Mouse (Mus musculus) adipocyte (in vitro differentiated cells): ENCODE measurements around the gene Thop1.

Experiments
- DNase-seq: peaks from one replicate; pipeline ENCODE4 v3.0.0-alpha.2; 2016; ENCODE audit warnings: low spot score

Gene Thop1

DNA sequence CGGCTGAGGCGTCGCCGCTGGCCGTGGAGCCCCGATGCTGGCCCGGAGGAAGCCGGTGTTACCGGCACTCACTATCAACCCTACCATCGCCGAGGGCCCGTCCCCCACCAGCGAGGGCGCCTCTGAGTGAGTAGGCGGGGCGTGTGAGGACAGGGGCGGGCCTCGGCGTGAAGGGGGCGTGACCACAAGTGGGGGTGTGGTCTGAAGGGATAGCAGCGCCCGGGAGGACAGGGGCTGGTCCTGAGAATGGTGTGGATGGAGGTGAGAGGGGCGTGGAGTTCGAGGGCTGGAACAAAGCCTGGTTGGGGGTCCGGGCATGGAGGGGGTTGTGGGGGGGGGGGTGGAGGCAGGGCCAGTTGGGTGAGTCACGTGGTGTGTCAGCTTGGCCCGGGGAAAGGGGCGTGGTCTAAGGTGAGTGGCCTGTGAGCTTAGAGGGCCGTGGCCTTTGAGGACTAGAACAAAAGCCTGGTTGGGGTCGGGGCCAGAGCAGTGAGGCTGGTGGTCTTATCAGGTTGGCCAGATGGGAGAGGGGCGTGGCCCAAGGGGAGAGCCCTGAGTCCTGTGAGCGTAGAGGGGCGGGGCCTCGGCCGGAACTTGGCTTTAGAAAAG is 36.4 kb downstream of the Thop1 start:
- DNase-seq: peak; percentile 84

DNA sequence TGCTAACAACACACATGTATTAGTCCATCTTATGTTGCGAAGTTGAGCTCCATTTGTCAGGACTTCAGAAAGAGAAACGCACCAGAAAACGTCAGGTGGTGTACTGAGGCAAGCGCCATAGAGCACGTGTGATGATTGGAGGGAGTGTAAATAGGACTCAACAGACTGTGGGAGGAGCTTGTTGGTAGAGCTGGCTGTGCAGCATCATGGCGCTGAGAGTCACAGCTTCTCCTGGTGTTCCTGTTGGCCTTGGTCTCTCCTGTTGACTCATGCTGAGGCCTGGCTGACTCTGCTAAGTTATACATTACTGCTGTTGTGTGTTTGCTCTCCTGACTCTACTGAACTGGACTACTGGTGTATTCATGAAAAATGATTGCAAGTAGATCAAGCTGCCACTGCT is 43.1 kb downstream of the Thop1 start:
- no peak for DNase-seq

DNA sequence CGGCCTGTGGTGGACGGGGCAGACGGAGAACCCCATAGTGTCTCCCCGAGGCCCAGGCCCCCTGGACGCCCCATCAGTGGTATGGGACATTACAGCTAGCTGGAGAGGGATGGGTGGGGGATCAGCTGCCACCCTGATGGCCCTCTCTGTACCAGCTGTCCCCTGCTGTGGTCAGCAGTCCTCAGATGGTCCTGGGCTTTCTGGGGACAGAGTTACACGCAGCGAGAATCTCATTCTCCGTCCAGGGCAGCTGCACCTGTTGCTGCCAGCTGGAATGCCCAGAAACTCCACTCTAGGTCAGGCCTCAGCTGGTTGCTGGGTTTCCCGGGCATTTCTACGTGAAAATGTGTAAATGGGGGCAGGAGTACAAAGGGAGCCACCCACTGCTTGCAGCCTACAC is 49.8 kb downstream of the Thop1 start:
- no peak for DNase-seq

DNA sequence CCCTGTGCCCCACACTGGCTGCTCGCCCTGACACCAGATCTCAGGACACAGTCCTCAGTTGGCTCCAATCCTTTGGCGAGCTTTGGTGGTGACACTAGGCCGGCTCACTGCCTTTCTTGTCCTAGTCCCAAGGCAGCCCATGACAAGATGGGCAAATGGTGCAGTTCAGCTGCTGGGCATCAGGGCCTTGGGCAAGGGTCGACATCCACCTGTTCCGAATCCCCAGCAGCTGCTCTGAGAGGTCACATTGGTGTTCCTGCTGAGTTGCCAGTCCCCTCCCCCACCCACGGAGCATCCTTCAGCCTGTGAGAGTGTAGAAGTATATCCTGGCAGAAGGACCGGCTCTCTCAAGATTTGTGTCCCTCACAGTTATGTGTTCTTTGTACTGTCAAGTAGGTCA is 50.8 kb downstream of the Thop1 start:
- DNase-seq: no peak

DNA sequence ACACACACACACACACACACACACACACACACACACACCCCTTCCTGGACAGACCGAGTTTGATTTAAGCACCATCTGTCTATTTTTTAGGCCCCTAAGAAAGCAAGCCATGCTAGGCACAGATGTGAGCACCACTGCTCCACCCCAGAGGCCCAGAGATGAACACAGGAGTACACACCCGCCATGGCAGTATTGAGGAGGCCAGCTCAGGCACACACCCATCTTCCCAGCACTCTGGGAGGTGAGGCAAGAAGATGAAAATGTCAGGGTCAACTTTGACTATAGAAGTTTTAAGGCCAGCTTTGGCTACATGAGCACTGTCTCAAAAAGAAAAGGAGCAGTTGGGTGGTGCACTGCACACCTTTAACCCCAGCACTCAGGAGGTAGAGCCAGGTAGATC is 53.1 kb downstream of the Thop1 start:
- DNase-seq: no peak

DNA sequence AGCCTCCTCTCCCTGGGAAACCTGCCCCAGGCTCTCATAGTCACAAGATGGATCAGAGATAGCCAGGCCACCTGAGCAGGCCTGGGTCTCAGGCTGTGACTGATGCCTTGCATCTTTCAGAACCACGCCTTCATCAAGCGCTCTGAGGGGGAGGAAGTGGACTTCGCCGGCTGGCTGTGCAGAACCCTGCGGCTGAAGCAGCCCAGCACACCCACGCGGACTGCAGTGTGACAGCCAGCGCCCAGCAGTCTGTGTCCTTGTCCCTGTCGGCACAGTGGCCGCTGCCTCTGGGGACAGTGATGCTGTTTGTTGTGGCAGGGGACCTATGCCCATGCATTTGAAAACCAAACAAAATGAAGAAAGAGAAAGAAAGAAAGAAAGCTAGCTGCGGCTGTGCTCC is 53.7 kb downstream of the Thop1 start:
- DNase-seq: no peak
